Mouse (Mus musculus) brown adipose tissue, adult 24 weeks (tissue): ENCODE data around the gene Arhgef11. TPM values are rescaled to one million over a fixed set of nuclear protein-coding genes. Genes with fewer than 3 reads are reported as not detected.

Source experiments
- H3K27ac ChIP-seq: fragments of 200-500 bp; replicated peaks from 2 replicates; pipeline ENCODE4 v1.5.1; 2012; ENCODE audit warnings: low read depth, mild to moderate bottlenecking, low read length
- H3K4me1 ChIP-seq: fragments of 200-500 bp; 2 replicates; pipeline ENCODE4 v1.6.1; 2012; ENCODE audit warnings: low read length, mixed read lengths; ENCODE audit not compliant: control insufficient read depth, insufficient read depth, insufficient read length
- H3K4me3 ChIP-seq: fragments of 200-500 bp; 2 replicates; pipeline ENCODE4 v1.5.1; 2012; ENCODE audit warnings: low read depth, mild to moderate bottlenecking, low read length, moderate library complexity; ENCODE audit not compliant: insufficient read depth
- polyA plus RNA-seq: library from polyadenylated mRNA; stranded (reverse); fragments of >200 nt; gene quantifications from 2 replicates; pipeline ENCODE4 v1.2.4, GENCODE M21; 2012; ENCODE audit not compliant: missing spikeins, insufficient read depth, insufficient read length

Arhgef11 gene
- polyA plus RNA-seq, 1 experiment: 18.7 TPM

DNA sequence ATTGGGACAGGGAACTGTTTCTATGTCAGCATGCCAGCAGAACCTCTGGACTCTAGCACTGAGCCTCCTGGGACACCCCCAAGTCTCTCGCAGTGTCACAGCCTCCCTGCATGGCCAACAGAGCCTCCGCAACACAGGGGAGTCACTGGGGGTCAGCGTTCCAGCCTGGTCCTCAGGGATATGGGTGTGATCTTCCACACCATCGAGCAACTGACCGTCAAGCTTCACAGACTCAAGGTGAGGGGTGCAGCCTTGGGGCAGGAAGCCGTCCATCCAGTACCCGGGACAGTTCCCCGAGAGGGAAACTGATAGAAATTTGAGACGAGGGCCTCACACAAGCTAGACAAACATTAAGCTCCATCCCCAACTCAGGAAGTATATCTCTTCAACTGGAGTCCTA is 118.0 kb downstream of the Arhgef11 start:
- Histone ChIP-seq H3K27ac (no peak overlapping the region), H3K4me1 (peaks cover 2% of the 10 kb centered on the region; the same call in 1 of the 2 replicates), H3K4me3 (no peak overlapping the region)

DNA sequence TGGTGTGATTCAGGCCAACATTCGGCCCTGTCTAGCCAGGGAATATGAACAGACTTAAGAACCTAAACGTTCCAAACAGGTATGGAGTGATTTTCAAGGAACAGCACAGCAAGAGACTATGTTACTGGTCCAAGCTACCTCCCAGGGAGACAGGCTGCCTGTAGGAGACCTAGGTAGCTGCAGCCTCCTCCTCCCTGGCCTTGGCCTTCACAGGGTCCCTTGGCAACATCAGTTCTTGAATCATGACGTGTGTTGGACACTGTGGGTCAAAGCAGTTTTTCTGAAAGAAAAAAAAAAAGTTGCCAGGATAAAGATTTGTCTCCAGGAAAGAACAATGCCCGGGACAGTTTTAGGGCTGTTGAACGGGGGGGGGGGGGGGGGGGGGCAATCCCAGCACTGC is 121.5 kb downstream of the Arhgef11 start:
- Histone ChIP-seq H3K4me3 (no peak overlapping the region), H3K4me1 (no peaks in the 10 kb centered on the region), H3K27ac (no peak overlapping the region)

DNA sequence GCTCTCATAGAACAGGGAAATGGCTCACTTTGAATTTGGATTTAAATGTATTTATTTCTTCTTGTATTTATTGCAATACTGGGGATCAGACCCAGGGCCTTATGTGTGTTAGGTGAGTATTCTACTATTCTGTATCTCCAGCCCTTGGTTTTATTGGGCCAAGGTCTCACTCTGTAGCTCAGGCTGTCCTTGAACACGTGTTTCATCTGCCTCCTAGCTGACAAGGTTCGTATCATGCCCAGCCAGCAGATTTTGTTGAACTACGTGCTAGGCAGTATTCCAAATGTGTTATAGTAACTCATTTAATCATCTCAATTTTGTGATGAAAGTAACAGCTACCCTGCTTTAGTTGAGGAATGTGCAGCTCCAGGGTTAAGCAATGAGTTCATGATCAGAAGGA is 124.7 kb downstream of the Arhgef11 start:
- Histone ChIP-seq H3K4me1 (no peaks in the 10 kb centered on the region; the same call in 1 of the 2 replicates), H3K27ac (no peak overlapping the region), H3K4me3 (no peak overlapping the region)

DNA sequence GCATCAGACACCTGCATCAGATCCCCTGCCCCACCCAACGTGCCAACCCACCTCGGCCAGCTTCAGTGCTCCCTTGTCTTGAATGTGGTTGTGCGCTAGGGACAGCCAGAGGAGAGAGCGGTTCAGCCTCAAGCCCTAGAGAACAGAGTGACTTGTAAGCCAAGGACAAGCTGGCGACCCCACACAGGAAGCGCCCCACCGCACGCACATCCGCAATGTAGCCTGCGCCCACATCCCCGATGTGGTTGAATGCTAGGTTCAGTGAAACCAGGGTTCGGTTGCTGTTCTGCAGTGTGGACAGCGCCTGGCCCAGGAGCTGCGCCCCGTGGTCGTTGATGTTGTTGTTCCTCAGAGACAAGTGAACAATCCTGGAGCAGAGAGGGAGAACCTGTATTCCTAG is 125.4 kb downstream of the Arhgef11 start:
- H3K27ac ChIP-seq: no peak overlapping the region
- H3K4me3 ChIP-seq: no peak overlapping the region
- H3K4me1 ChIP-seq: no peaks in the 10 kb centered on the region; the same call in 1 of the 2 replicates

DNA sequence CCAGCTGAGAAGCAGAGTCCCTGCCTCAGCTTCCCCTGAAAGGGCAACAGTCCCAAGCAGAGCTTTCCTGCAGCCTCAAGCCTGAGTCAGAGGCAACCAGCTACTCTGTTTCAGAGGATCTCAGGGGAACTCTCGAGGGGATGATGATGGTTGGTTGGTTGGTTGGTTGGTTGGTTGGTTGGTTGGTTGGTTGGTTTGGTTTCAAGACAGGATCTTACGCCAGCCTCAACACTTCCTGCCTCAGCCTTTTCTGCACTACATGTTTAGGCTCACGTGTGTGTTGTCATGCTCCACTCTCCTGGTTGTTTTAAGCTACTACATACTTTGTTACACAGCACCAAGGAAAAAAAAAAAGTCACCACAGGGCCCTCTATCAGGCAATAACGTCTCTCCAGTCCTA is 126.6 kb downstream of the Arhgef11 start:
- H3K4me3 ChIP-seq: no peak overlapping the region
- H3K27ac ChIP-seq: no peak overlapping the region
- H3K4me1 ChIP-seq: no peaks in the 10 kb centered on the region; the same call in 1 of the 2 replicates

DNA sequence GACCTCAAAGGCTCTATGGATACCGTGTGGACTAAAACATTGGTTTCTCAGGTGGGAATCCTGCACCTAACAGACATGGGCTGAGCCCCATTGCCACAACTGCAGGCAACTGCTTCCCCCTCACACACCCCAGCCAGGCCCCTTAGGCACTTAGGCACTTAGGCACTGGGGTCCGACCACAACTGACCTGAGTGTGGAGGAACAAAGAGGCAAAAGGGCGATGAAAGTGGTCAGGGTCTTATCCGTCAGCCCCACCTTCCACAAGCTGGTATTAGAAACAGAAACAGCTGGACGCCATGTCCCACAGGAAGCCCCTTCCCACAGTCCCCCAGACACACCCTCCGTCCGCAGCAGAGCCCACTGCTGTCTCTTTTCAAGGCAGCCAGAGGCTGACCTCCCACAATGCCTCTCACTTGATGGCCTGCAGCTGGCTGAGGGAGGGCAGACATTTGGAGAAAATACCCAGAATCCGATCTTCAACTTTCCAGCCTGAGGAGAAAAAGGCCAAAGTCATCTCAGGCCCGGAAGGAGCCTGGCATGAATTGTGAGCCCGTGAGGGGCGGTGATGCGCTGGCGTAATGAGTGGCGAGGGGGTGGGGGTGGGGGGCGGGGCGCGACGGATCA is 127.8 kb downstream of the Arhgef11 start:
- H3K4me3 ChIP-seq: no peak overlapping the region
- no peak overlapping the region for H3K27ac ChIP-seq
- H3K4me1 ChIP-seq: no peaks in the 10 kb centered on the region; the same call in 1 of the 2 replicates

DNA sequence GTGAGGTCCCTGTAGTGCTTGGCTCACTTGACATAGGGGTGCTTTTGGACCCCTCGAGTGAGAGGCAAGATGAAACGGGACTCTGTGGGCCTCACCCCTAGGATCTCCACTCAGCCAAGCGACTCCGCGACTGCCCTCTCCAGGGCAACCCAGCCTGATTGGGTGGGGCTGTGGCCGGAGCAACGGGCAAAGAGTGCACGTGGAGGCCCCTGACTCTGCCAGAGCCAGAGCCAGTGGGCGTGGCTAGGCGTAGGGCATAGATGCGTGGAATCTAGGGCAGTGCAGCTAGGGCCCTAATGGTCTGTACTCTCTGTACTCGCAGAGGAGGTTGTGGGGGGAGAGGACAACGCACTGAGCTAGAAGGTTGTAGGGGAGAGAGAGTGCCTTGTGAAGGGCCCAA is 131.1 kb downstream of the Arhgef11 start, which contains the start of gene Lrrc71:
Lrrc71 (minus strand) TSS at position 195 of the 400 bp plus-strand sequence.
- Histone ChIP-seq H3K4me1 (no peaks in the 10 kb centered on the region; the same call in 1 of the 2 replicates), H3K4me3 (no peak within 1 kb of the TSS), H3K27ac (no peak within 1 kb of the TSS)

DNA sequence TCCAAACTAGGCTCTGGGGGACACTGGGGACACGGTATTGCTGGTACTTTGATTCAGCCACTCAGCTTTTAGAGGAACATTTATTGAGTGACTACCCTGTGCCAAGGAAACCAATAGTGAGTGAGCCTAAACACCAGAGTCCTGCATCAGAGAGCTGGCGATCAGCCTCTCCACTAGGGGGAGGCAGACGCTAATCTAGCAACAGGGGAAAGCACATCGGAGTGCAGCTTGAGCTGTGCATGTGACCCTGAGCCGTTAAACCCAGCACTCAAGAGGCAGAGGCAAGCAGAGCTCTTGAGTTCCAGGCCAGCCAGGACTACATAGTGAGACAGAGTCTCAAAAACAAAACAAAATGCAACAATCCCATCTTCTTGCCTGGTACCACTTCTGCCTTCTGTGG is 131.7 kb downstream of the Arhgef11 start:
- no peak overlapping the region for H3K4me3 ChIP-seq

DNA sequence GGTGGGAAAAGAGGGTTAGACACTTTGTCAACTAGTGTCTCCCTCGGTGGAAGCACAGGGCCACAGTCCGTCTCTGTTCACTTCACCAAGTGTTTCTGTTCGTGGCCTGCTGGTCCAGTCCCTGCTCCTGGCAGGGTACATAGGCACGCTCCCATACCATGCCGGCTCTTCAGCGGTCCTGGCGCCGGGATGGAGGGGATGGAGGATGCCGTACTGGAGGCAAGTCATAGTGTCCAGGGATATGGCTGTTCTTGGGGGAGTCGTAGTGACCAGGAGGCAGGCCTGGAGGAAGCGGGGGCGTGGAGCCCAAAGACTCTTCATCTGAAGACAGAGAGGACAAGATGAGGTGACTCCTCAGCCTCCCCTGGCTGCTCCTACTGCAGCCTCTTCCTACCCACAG is 132.6 kb downstream of the Arhgef11 start:
- H3K4me3 ChIP-seq: no peak overlapping the region
- H3K4me1 ChIP-seq: no peaks in the 10 kb centered on the region; the same call in 1 of the 2 replicates
- no peak overlapping the region for H3K27ac ChIP-seq

More for the DNA sequence above, 131.7 kb downstream of the Arhgef11 start:
- H3K27ac ChIP-seq: no peak overlapping the region
- H3K4me1 ChIP-seq: no peaks in the 10 kb centered on the region; the same call in 1 of the 2 replicates

DNA sequence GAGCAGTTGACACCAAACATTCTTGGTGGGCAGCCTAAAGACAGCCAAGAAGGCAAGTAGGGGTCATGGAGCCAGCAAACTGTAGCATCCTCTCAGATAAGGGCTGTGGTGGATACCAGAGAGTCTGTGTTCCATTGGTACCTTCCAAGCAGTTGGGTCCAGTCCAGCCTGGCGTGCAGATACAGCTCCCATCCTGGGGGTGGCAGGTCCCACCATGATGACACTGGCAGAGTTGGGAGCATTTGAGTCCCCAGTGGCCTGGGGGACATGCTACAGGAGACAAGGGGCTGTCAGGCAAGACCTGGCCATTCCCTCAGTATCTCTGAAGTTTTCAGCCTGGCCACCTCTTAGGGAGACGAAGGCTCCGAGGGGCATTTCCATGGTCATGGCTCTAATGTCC is 135.2 kb downstream of the Arhgef11 start:
- Histone ChIP-seq H3K4me1 (no peaks in the 10 kb centered on the region), H3K4me3 (no peak overlapping the region), H3K27ac (no peak overlapping the region)

DNA sequence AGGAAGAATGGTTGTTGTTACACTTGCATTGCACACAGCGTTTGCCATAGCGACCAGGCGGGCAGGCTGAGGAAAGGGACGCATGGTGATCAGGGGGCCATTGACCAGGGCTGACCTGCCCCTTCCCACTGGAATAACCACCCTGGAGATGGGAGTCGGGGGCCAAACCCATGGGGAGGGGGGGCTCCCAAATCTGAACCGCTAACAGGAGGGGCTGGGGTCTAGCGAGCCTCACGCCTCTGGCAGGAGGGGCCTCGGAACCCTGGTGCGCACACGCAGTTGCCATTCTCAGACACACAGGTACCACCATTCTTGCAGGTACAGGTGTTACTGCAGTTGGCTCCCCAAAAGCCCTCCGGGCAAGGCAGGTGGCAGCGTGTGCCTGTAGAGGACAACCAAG is 136.5 kb downstream of the Arhgef11 start:
- Histone ChIP-seq H3K4me1 (no peaks in the 10 kb centered on the region), H3K4me3 (no peak overlapping the region), H3K27ac (no peak overlapping the region)

DNA sequence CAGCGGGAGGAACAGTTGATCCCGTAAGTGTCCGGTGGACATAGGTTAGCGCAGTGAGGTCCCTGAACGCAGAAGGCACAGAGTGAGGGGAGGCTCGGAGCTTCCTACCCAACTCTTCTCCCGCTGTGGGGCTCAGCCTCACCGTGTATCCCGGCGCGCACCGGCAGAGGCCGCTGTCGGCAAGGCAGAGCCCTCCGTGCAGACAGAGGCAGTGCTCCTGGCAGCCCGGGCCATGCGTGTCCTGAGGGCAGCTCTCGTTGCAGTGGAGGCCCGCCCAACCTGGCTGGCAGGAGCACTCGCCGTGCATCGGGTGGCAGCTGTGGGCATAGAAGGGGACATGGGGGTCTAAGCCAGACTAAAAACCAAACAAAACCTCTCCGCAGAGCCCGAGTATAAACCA is 138.6 kb downstream of the Arhgef11 start:
- Histone ChIP-seq H3K4me1 (no peaks in the 10 kb centered on the region), H3K27ac (no peak overlapping the region), H3K4me3 (no peak overlapping the region)

DNA sequence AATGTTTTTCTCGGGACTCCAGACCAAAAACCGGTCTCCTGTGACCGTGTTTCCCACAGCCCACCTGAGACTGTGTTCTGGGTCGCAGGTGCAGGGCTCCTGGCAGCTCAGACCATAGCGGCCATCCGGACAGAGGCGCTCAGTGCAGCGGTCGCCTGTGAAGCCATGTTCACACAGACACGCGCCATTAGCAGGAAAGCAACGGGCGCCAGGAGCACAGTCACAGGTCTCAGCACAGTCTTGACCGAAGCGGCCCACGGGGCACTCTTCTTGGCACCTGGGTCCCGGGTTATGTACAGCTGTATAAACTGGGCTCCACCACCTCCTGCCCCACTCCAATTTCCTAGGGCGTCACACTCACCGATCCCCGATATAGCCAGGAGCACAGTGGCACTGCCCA is 139.1 kb downstream of the Arhgef11 start:
- H3K4me3 ChIP-seq: no peak overlapping the region
- H3K4me1 ChIP-seq: no peaks in the 10 kb centered on the region
- H3K27ac ChIP-seq: no peak overlapping the region

DNA sequence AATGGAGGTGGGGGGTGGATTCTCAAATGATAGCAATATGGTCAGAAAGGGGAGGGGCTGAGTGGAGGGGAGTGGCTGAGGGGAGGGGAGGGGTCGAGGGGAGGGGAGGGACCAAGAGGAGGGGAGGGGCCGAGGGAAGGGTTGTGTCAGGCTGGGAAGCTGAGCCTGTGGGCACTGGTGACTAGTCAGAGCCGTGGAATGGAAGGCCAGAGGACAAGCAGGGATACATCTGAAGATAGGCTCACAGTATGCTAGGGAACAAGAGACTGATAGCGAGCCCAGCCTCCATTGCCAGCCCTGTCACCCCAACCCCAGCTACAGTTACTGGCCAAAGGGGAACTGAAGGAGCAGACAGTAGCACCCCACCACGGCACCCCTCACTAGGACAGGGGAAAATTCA is 141.3 kb downstream of the Arhgef11 start:
- Histone ChIP-seq H3K27ac (no peak overlapping the region), H3K4me3 (no peak overlapping the region), H3K4me1 (0 out of 2 replicates have a peak, but pooled peaks cover 3% of the 10 kb centered on the region)

DNA sequence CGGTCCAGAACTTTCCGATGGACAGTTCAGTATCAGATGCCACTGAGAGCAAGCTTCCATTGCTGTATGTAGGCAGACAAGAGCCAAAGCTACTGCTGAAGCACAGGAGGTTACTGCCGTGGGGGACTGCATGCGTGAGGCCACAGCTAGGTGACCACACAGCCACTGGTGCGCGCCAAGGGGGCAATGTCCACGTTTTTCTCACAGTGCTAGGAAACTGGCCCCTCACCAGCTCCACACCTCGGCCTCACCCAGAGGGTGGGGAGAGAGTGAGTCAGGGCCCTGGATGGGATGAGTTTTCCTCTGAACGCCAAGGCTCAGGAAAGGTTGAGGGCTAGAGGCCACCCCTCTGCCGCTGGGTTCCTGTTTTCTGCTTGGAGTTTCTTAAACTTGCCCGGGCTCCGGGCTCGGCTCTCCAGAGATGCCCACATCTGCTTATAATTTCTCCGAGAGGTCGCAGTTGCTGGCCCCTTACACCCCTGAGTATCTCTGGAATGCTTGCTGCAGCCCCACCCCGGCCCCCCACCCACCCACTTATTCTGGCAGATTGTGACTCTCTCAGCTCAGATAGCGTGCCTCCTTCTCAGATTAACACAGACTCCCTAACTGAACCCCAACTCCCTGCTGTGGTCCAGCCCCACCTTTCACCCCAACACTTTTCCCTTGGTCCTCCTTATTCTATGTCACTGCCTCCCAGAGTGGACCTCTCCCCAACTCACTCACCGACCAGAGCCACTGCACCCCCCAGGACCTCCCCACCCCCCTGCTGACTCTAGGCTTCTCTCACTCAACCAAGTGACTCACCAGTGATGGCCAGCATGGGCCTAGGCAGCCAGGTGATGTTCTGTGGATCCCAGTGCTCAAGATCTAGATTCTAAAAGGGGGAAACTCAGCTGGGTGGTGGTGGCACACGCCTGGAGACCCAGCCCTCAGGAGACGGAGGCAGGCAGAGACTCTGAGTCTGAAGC is 144.3 kb downstream of the Arhgef11 start:
- Histone ChIP-seq H3K4me3 (no peak overlapping the region), H3K27ac (no peak overlapping the region), H3K4me1 (peaks cover 6% of the 10 kb centered on the region; the same call in 1 of the 2 replicates)
